Mouse (Mus musculus): ENCODE results near the gene Chst11. TPM values are rescaled to one million over a fixed set of nuclear protein-coding genes. Genes with fewer than 3 reads are reported as not detected.

Chst11 gene
- polyA plus RNA-seq, 1 experiment = 34.6 TPM

Other genes starting within 250 kb of the Chst11 start
- gene Nfyb, start 221.4 kb upstream of the Chst11 start, polyA plus RNA-seq (2012; rRNA removed) = 49.0 and 61.6 TPM in 2 replicates
- 47.5 and 51.4 TPM in 2 replicates for gene Txnrd1, start 151.5 kb upstream of the Chst11 start, polyA plus RNA-seq (2012; rRNA removed)
- gene Eid3, start 118.9 kb upstream of the Chst11 start, polyA plus RNA-seq (2012; rRNA removed) = 0.42 and 0.69 TPM in 2 replicates

Data from frontal cortex, adult 2 months (tissue).